Mouse (Mus musculus): ENCODE data around the gene Camk2d.

Camk2d gene

GRCm38 (mm10) chr3:126650747-126651146, 54.6 kb downstream of the Camk2d start:
- DNase-seq (ENCODE audit: low read depth, low spot score) = no peak

- DNase-seq (ENCODE audit: low read depth, low spot score) = no peak
Observed at GRCm38 (mm10) chr3:126652361-126652760, 56.3 kb downstream of the Camk2d start.

GRCm38 (mm10) chr3:126653118-126653517, 57.0 kb downstream of the Camk2d start:
- DNase-seq (ENCODE audit: low read depth, low spot score) = no peak

GRCm38 (mm10) chr3:126656173-126656572, 60.1 kb downstream of the Camk2d start:
- DNase-seq (ENCODE audit: low read depth, low spot score) = no peak

- no peak for DNase-seq (ENCODE audit: low read depth, low spot score)
Observed at GRCm38 (mm10) chr3:126657895-126658294, 61.8 kb downstream of the Camk2d start.

GRCm38 (mm10) chr3:126658791-126659190, 62.7 kb downstream of the Camk2d start:
- DNase-seq (ENCODE audit: low read depth, low spot score) = no peak

- no peak for DNase-seq (ENCODE audit: low read depth, low spot score)
Observed at GRCm38 (mm10) chr3:126659235-126659634, 63.1 kb downstream of the Camk2d start.

GRCm38 (mm10) chr3:126659832-126660564, 63.9 kb downstream of the Camk2d start:
- DNase-seq (ENCODE audit: low read depth, low spot score) = no peak

- no peak for DNase-seq (ENCODE audit: low read depth, low spot score)
Observed at GRCm38 (mm10) chr3:126660575-126660974, 64.5 kb downstream of the Camk2d start.

GRCm38 (mm10) chr3:126660986-126661385, 64.9 kb downstream of the Camk2d start:
- no peak for DNase-seq (ENCODE audit: low read depth, low spot score)

GRCm38 (mm10) chr3:126661920-126662319, 65.8 kb downstream of the Camk2d start:
- no peak for DNase-seq (ENCODE audit: low read depth, low spot score)

- DNase-seq (ENCODE audit: low read depth, low spot score) = no peak
Observed at GRCm38 (mm10) chr3:126663436-126663835, 67.3 kb downstream of the Camk2d start.

GRCm38 (mm10) chr3:126665866-126666265, 69.8 kb downstream of the Camk2d start:
- DNase-seq (ENCODE audit: low read depth, low spot score) = no peak

- no peak for DNase-seq (ENCODE audit: low read depth, low spot score)
Observed at GRCm38 (mm10) chr3:126667019-126667418, 70.9 kb downstream of the Camk2d start.

- DNase-seq (ENCODE audit: low read depth, low spot score) = no peak
Observed at GRCm38 (mm10) chr3:126667451-126667850, 71.3 kb downstream of the Camk2d start.

- DNase-seq (ENCODE audit: low read depth, low spot score) = no peak
Observed at GRCm38 (mm10) chr3:126668123-126668522, 72.0 kb downstream of the Camk2d start.

GRCm38 (mm10) chr3:126668692-126669091, 72.6 kb downstream of the Camk2d start:
- no peak for DNase-seq (ENCODE audit: low read depth, low spot score)

- DNase-seq (ENCODE audit: low read depth, low spot score) = no peak
Observed at GRCm38 (mm10) chr3:126670413-126670812, 74.3 kb downstream of the Camk2d start.

GRCm38 (mm10) chr3:126671292-126671691, 75.2 kb downstream of the Camk2d start:
- DNase-seq (ENCODE audit: low read depth, low spot score) = no peak

GRCm38 (mm10) chr3:126681051-126681450, 84.9 kb downstream of the Camk2d start:
- DNase-seq (ENCODE audit: low read depth, low spot score) = peak; percentile 5

- DNase-seq (ENCODE audit: low read depth, low spot score) = no peak
Observed at GRCm38 (mm10) chr3:126681996-126682395, 85.9 kb downstream of the Camk2d start.

GRCm38 (mm10) chr3:126685363-126685762, 89.3 kb downstream of the Camk2d start:
- no peak for DNase-seq (ENCODE audit: low read depth, low spot score)

- DNase-seq (ENCODE audit: low read depth, low spot score) = no peak
Observed at GRCm38 (mm10) chr3:126687150-126687549, 91.0 kb downstream of the Camk2d start.

GRCm38 (mm10) chr3:126688516-126688915, 92.4 kb downstream of the Camk2d start:
- no peak for DNase-seq (ENCODE audit: low read depth, low spot score)

All from R1 (cell line).